Mouse (Mus musculus) urinary bladder, adult 2 months (tissue): ENCODE results near the gene Stard3nl. TPM values are rescaled to one million over a fixed set of nuclear protein-coding genes. Genes with fewer than 3 reads are reported as not detected.
"Not testable (repeated sequence)": the region's sequence is repeated elsewhere in the genome, so short reads cannot be mapped to it uniquely, and the experiment has no call there.

Experiments
- DNase-seq: peaks from one replicate; pipeline ENCODE4 v3.0.0; 2022; ENCODE audit warnings: low spot score
- polyA plus RNA-seq: library from polyadenylated mRNA; depleted of rRNA; stranded (reverse); fragments of >200 nt; gene quantifications from 2 replicates; pipeline ENCODE4 v1.2.3, GENCODE M21; 2012; rRNA removed

Gene Stard3nl
- polyA plus RNA-seq, 1 experiment = 69.5 TPM

GRCm38 (mm10) chr13:19385226-19385625 lies 10.4 kb downstream of the Stard3nl start:
- DNase-seq = no peak

DNA sequence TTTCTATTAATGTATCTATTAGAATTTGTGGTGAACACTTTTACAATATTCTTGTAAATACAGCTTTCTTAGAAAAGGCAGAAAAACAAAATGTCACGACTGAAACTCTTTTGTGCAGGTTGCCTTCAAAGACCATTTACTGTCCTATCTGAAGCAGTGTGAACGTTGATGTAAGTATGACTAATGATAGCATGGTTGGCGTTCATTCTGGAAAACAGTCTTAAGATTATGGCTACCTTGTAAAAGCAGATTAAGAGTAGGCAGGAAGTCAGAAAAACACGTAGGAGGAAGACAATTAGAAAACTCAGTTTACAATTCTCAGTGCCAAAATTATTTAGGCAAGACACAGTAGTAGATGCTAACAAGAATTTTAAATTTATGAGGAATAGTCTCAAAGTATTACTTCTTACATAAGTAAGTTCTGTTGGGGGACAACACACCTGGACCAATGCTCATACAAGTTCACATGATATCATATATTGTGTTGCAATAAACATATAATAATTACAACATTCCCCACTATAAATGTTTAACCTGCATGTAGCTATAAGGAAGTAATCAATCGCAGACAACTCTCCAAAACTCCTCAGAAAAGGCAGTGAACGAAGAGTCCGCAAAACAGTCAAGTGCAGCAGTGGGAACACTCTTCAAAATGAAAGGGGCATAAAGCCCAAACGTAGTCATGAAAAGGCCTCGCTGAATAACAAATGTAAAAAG lies 14.3 kb downstream of the Stard3nl start:
- no peak for DNase-seq

- DNase-seq = no peak
Measured at GRCm38 (mm10) chr13:19379313-19379712, 16.3 kb downstream of the Stard3nl start.

GRCm38 (mm10) chr13:19372133-19372729 lies 23.4 kb downstream of the Stard3nl start:
- no peak for DNase-seq

GRCm38 (mm10) chr13:19368817-19369216 lies 26.8 kb downstream of the Stard3nl start:
- DNase-seq = no peak

DNA sequence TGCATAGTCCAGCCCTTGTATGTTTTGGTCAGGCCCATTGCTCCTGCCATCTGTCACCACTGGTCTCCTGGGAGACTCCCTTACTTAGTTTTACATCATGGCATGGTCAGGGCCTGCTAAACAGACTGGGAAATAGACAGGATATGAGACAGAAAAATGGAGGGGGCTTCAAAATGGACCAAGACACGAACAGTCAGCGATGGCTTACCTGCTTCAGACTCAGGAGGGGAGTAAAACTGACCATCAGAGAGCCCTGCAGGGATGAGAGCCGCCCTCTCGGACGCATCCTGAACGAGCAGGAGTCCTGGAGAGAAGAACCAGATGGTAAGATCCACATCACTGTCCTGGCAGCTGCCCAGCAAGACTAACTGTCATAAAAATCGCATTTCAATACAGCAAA lies 28.1 kb downstream of the Stard3nl start:
- DNase-seq = no peak

DNA sequence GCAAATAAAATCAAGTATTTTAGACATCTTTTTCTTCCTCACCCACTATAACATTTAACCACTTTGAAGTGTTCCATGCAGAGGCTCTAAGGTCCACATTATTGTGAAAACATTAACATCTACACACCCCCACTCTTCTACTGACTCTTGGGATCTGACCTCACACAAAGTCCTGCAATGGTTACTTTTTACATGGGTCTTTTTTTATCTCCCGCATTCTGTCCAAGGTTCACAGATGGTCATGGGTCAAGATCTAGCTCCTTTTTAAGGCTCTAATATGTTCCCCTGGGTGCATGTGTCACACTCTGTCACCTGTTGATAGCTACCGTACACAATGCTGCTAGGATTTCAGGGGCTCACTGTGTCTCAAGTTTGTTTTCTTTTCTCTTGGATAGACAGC lies 28.7 kb downstream of the Stard3nl start:
- DNase-seq = no peak

- DNase-seq = no peak
Measured at GRCm38 (mm10) chr13:19365596-19365995, 30.0 kb downstream of the Stard3nl start.

DNA sequence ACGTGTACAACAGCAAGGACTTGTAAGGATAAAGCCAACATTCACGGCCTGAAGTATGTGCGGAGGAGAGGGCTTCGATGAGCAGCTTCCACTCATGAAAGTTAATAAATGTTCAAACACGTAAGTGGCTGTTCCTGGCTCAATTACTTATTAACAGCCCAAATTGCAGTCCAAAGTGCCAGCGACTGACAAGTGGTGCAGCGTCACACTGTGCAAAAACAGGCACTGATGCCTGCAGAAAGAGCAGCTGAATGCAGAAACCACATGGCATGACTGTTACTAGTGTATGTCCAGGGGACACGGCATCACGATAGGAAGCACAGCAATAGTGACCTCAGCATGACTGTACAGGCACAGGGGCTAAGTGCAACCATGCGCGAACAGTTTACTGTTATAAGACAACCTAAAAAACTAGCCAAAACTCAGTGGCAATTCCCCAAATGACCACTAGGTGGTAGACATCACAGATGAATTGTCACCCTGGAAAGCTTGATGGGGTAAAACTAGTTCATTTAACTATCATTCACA lies 31.3 kb downstream of the Stard3nl start:
- no peak for DNase-seq

- no peak for DNase-seq
Measured at GRCm38 (mm10) chr13:19362358-19362757, 33.2 kb downstream of the Stard3nl start.

DNA sequence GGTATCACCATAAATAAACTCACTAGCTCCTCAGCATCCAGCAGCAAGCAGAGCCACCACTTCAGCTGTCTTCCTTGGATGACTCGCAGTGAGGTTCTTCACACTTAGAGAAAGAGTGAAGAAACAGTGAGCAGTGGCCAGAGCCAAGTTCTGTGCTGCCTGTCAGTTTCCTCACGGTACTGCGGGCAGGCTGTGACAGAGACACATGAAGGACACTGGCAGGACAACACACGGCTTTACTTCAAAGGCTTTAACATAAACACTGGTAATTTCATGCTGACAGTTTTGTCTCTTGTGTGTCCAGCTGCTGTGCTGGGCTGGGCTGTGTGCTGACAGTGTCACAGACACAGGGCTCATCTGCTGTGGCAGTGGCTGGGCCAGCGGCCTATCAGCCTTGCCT lies 37.6 kb downstream of the Stard3nl start:
- DNase-seq = no peak

DNA sequence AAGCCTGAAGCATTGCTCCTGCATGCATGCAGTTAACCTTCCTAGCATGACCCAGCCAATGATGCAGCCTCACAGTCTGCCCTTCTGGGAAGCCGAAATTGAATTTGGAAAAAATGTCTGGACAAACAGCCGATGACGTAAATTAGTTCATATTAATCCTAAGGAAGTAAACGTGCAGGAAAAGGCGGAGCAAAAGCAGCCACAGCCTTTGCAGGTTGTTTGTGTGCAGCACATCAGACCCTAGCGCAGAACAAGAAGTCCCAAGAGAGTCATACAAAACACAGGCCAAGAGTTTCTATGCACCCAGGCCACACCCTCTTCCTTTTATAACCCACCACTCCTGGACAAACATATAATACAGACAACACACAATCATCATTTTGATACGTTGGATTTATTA lies 38.3 kb downstream of the Stard3nl start:
- no peak for DNase-seq

DNA sequence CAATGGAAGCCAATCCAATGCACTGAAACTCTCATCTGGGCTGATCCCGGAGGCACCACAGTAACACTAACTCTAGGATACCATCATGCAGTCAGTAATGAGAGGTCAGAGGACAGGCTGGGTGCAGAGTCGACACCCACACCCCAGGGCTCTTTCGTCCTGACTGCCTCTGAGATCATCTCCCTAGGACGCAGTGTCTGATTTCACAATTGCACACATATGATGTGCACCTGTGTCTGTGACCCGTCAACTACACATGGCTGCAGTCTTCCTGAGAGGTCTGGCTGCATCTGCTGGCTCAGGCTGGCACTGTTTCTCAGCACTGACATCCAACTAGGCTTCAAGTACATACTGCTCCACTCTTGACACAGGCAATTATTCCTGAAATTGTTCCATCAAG lies 38.9 kb downstream of the Stard3nl start:
- no peak for DNase-seq

DNA sequence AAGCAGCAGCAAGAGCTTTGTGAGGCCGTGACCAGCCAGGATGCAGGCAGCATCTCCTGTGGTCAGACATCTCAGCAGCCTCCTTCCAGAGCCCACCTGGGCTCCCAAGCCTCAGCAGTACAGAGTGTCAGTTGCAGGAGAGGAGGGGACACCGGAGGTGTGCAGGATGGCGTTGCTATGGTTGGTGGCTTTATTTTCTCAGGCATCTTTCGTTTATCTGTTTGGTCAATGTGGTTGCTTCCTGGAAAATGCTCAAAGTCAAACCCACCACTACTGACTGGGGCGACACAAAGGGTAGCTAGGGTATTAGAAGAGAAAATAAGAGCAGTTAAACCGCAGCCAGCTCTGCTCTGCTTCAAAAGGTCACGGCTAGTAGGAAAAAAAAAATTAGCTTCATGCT lies 39.5 kb downstream of the Stard3nl start:
- no peak for DNase-seq

- DNase-seq = no peak
Measured at GRCm38 (mm10) chr13:19352795-19353194, 42.8 kb downstream of the Stard3nl start.

DNA sequence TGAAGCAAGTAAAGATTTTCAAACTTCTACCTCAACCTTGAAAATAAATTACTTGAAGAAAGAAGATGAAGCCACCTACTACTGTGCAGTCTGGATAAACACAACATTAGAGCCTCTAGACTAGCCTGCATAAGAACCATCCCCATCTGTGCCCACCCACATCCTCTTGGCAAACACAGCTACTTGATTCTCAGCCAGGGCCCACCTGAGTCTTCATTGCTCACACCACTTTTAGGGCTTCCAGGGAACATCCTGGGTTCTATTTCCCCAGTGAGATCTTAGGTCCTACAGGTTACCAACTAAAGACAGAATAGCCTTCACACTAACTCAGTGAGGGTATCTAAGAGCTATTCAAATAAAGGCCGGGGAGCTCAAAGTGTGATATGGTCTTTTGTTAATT lies 55.2 kb downstream of the Stard3nl start:
- not testable (repeated sequence) for DNase-seq

DNA sequence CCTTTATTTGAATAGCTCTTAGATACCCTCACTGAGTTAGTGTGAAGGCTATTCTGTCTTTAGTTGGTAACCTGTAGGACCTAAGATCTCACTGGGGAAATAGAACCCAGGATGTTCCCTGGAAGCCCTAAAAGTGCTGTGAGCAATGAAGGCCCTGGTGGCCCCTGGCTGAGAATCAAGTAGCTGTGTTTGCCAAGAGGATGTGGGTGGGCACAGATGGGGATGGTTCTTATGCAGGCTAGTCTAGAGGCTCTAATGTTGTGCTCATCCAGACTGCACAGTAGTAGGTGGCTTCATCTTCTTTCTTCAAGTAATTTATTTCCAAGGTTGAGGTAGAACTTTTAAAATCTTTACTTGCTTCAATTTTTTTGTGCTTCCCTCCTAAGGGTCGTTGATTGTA lies 59.3 kb downstream of the Stard3nl start:
- DNase-seq = not testable (repeated sequence)

Other genes starting within 250 kb of the Stard3nl start
- 26.2 and 27.6 TPM in 2 replicates for gene Epdr1, start 224.1 kb upstream of the Stard3nl start, polyA plus RNA-seq
- gene Sfrp4, start 227.3 kb upstream of the Stard3nl start, polyA plus RNA-seq = 24.2 and 27.8 TPM in 2 replicates